Mouse (Mus musculus): ENCODE data around the gene Hist2h2bb. TPM values are rescaled to one million over a fixed set of nuclear protein-coding genes. Genes with fewer than 3 reads are reported as not detected.
A peak's percentile ranks its signal among the peaks of the same experiment; 100 is the strongest.

Gene Hist2h2bb
- total and polyA plus RNA-seq, 2 experiments from 2014 or later, result 0.59 to 225 TPM

- H3K4me2 ChIP-seq (ENCODE audit: low read depth, low read length), result no peak overlapping the region
- no peaks in the 10 kb centered on the region for H3K27me3 ChIP-seq (ENCODE audit: control insufficient read depth, insufficient read depth, low read length)
- no peak overlapping the region for H3K4me3 ChIP-seq (ENCODE audit: low read depth, low read length)
- H3K9ac ChIP-seq (replicated peaks; ENCODE audit: low read depth, low read length), result no peak overlapping the region
- DNase-seq (ENCODE audit: low spot score) (no peak), ATAC-seq (ENCODE audit: insufficient read depth, low read depth) (no peak)
- no peak overlapping the region for H3K27ac ChIP-seq (ENCODE audit: low read depth)
- H3K36me3 ChIP-seq (replicated peaks; ENCODE audit: control insufficient read depth, insufficient read depth, low read length), result no peaks in the 10 kb centered on the region
- no peaks in the 10 kb centered on the region for H3K9me3 ChIP-seq (replicated peaks; ENCODE audit: control insufficient read depth, low read length)
- TF ChIP-seq CTCF (IDR thresholded peaks at IDR 0.05; ENCODE audit: low read depth), result no peak
- TF ChIP-seq EP300 (IDR thresholded peaks at IDR 0.05; ENCODE audit: low read depth), result no peak
- WGBS, result 77% methylated on average over 17 of the region's 17 CpGs
- H3K4me1 ChIP-seq (ENCODE audit: control insufficient read depth, insufficient read depth), result no peaks in the 10 kb centered on the region
Observed at GRCm38 (mm10) chr3:96273591-96274465, 4.3 kb downstream of the Hist2h2bb start.

GRCm38 (mm10) chr3:96277428-96277799 lies 7.9 kb downstream of the Hist2h2bb start:
- WGBS, result 19% methylated on average over 8 of the region's 8 CpGs
- H3K27me3 ChIP-seq (ENCODE audit: control insufficient read depth, insufficient read depth, low read length), result no peaks in the 10 kb centered on the region
- no peak overlapping the region for H3K27ac ChIP-seq (ENCODE audit: low read depth)
- DNase-seq (ENCODE audit: low spot score) (no peak), ATAC-seq (ENCODE audit: insufficient read depth, low read depth) (peak; percentile 10; the same call in 1 of the 2 replicates)
- H3K9me3 ChIP-seq (replicated peaks; ENCODE audit: control insufficient read depth, low read length), result no peaks in the 10 kb centered on the region
- H3K9ac ChIP-seq (replicated peaks; ENCODE audit: low read depth, low read length), result peak overlapping the region; percentile 39; the same call in 1 of the 2 replicates
- no peaks in the 10 kb centered on the region for H3K36me3 ChIP-seq (replicated peaks; ENCODE audit: control insufficient read depth, insufficient read depth, low read length)
- H3K4me2 ChIP-seq (ENCODE audit: low read depth, low read length), result peak overlapping the region; percentile 75
- no peaks in the 10 kb centered on the region for H3K4me1 ChIP-seq (ENCODE audit: control insufficient read depth, insufficient read depth)
- H3K4me3 ChIP-seq (ENCODE audit: low read depth, low read length), result peak overlapping the region; percentile 52
- TF ChIP-seq CTCF (IDR thresholded peaks at IDR 0.05; ENCODE audit: low read depth) (0 out of 2 replicates have a peak, but pooled peaks have one; percentile 8), EP300 (IDR thresholded peaks at IDR 0.05; ENCODE audit: low read depth) (no peak)

- H3K4me2 ChIP-seq (ENCODE audit: low read depth, low read length), result peak overlapping the region; percentile 75
- H3K9me3 ChIP-seq (replicated peaks; ENCODE audit: control insufficient read depth, low read length), result no peaks in the 10 kb centered on the region
- under 1% methylated on average over 49 of the region's 49 CpGs for WGBS
Observed at GRCm38 (mm10) chr3:96277800-96278624, 8.5 kb downstream of the Hist2h2bb start.

DNA sequence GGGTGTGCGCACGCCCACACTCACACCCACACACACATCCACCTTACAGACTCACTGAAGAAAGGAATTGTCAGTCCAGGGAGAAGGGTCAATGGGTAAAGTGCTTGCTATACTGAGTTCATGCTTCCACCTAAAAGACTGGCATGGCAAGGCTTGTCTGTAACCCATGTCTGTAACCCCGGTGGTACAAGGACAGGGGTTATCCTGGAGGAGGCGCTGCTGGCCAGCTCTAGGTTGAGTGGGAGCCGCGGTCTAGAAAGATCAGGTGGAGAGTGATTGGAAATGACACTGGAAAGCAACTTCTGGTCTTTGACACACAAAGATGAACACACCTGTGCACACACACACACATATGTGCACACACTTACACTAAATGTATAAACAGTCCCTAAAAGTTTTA lies 11.1 kb downstream of the Hist2h2bb start:
- no peak overlapping the region for H3K4me2 ChIP-seq (ENCODE audit: low read depth, low read length)
- H3K36me3 ChIP-seq (replicated peaks; ENCODE audit: control insufficient read depth, insufficient read depth, low read length), result no peaks in the 10 kb centered on the region
- ATAC-seq (ENCODE audit: insufficient read depth, low read depth), result no peak
- no peaks in the 10 kb centered on the region for H3K4me1 ChIP-seq (ENCODE audit: control insufficient read depth, insufficient read depth)
- no peak overlapping the region for H3K4me3 ChIP-seq (ENCODE audit: low read depth, low read length)
- H3K9me3 ChIP-seq (replicated peaks; ENCODE audit: control insufficient read depth, low read length), result no peaks in the 10 kb centered on the region
- no peak overlapping the region for H3K9ac ChIP-seq (replicated peaks; ENCODE audit: low read depth, low read length)
- H3K27me3 ChIP-seq (ENCODE audit: control insufficient read depth, insufficient read depth, low read length), result peaks cover 18% of the 10 kb centered on the region
- H3K27ac ChIP-seq (ENCODE audit: low read depth), result no peak overlapping the region
- 62% methylated on average over 6 of the region's 6 CpGs for WGBS
- TF ChIP-seq EP300 (IDR thresholded peaks at IDR 0.05; ENCODE audit: low read depth) (no peak), CTCF (IDR thresholded peaks at IDR 0.05; ENCODE audit: low read depth) (no peak)
- DNase-seq (ENCODE audit: low spot score), result no peak

More at GRCm38 (mm10) chr3:96277800-96278624, 8.5 kb downstream of the Hist2h2bb start:
- TF ChIP-seq CTCF (IDR thresholded peaks at IDR 0.05; ENCODE audit: low read depth) (peak; percentile 76), EP300 (IDR thresholded peaks at IDR 0.05; ENCODE audit: low read depth) (no peak)
- Histone ChIP-seq H3K27ac (ENCODE audit: low read depth) (peak overlapping the region; percentile 72; the same call in 1 of the 2 replicates), H3K36me3 (replicated peaks; ENCODE audit: control insufficient read depth, insufficient read depth, low read length) (no peaks in the 10 kb centered on the region), H3K4me1 (ENCODE audit: control insufficient read depth, insufficient read depth) (no peaks in the 10 kb centered on the region), H3K4me3 (ENCODE audit: low read depth, low read length) (peak overlapping the region; percentile 52), H3K27me3 (ENCODE audit: control insufficient read depth, insufficient read depth, low read length) (0 out of 2 replicates have a peak, but pooled peaks cover under 1% of the 10 kb centered on the region), H3K9ac (replicated peaks; ENCODE audit: low read depth, low read length) (peak overlapping the region; percentile 39; the same call in 1 of the 2 replicates)
- ATAC-seq (ENCODE audit: insufficient read depth, low read depth), result peak; percentile 91
- peak; percentile 85 for DNase-seq (ENCODE audit: low spot score)

DNA sequence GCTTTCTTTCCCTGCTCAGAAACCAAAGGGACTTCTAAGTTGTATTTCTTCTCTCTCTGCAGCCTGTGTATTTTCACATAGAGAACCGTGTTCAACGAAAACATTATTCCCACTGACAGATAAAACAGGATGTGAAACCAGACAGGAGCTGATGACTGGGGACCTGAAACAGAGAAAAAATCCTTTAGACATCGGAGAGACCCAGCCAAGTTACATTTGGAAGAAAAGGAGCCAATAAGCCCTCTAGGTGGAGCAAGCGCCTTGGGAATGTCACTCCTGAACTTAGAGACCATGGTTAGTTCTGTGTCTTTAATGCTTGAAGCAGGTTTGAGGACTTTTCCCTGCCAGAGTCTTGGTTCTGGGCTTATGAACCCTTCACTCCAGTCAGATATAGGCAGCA lies 14.9 kb downstream of the Hist2h2bb start:
- no peaks in the 10 kb centered on the region for H3K36me3 ChIP-seq (replicated peaks; ENCODE audit: control insufficient read depth, insufficient read depth, low read length)
- H3K9me3 ChIP-seq (replicated peaks; ENCODE audit: control insufficient read depth, low read length), result no peaks in the 10 kb centered on the region
- H3K4me1 ChIP-seq (ENCODE audit: control insufficient read depth, insufficient read depth), result no peaks in the 10 kb centered on the region
- no peak overlapping the region for H3K27ac ChIP-seq (ENCODE audit: low read depth)
- H3K9ac ChIP-seq (replicated peaks; ENCODE audit: low read depth, low read length), result no peak overlapping the region
- DNase-seq (ENCODE audit: low spot score) (peak; percentile 33), ATAC-seq (ENCODE audit: insufficient read depth, low read depth) (no peak)
- no peak overlapping the region for H3K4me3 ChIP-seq (ENCODE audit: low read depth, low read length)
- TF ChIP-seq CTCF (IDR thresholded peaks at IDR 0.05; ENCODE audit: low read depth) (peak; percentile 51), EP300 (IDR thresholded peaks at IDR 0.05; ENCODE audit: low read depth) (no peak)
- 11% methylated on average over 4 of the region's 4 CpGs for WGBS
- H3K27me3 ChIP-seq (ENCODE audit: control insufficient read depth, insufficient read depth, low read length), result peaks cover 18% of the 10 kb centered on the region
- peak overlapping the region; percentile 12; the same call in 1 of the 2 replicates for H3K4me2 ChIP-seq (ENCODE audit: low read depth, low read length)
